Mouse (Mus musculus) neural tube, embryonic 15.5 days (tissue): ENCODE measurements around the gene Plekha5. TPM values are rescaled to one million over a fixed set of nuclear protein-coding genes. Genes with fewer than 3 reads are reported as not detected.

Experiments used
- ATAC-seq: fragments of 200-750 bp; cut with Nextera tagmentation; 2 replicates; pipeline ENCODE4 v1.8.0; 2017; ENCODE audit warnings: mild to moderate bottlenecking, moderate TSS enrichment, moderate library complexity; ENCODE audit not compliant: low FRiP score
- H3K27ac ChIP-seq: fragments of 300-500 bp; sonication (generic); replicated peaks from 2 replicates; pipeline ENCODE4 v1.5.1; 2015; ENCODE audit warnings: mild to moderate bottlenecking, inconsistent platforms
- H3K27me3 ChIP-seq: fragments of 300-500 bp; sonication (generic); replicated peaks from 2 replicates; pipeline ENCODE4 v1.6.1; 2015; ENCODE audit warnings: inconsistent platforms
- H3K36me3 ChIP-seq: fragments of 300-500 bp; sonication (generic); 2 replicates; pipeline ENCODE4 v1.6.1; 2015; ENCODE audit warnings: inconsistent platforms
- H3K4me1 ChIP-seq: fragments of 300-500 bp; sonication (generic); 2 replicates; pipeline ENCODE4 v1.6.1; 2015; ENCODE audit warnings: inconsistent platforms
- H3K4me2 ChIP-seq: fragments of 300-500 bp; sonication (generic); 2 replicates; pipeline ENCODE4 v1.6.1; 2015; ENCODE audit warnings: inconsistent platforms, mild to moderate bottlenecking, moderate library complexity
- H3K4me3 ChIP-seq: fragments of 300-500 bp; sonication (generic); replicated peaks from 2 replicates; pipeline ENCODE4 v1.5.1; 2015; ENCODE audit warnings: mild to moderate bottlenecking, inconsistent platforms
- H3K9ac ChIP-seq: fragments of 300-500 bp; sonication (generic); replicated peaks from 2 replicates; pipeline ENCODE4 v1.6.1; 2015; ENCODE audit warnings: mild to moderate bottlenecking, inconsistent platforms
- H3K9me3 ChIP-seq: fragments of 300-500 bp; sonication (generic); replicated peaks from 2 replicates; pipeline ENCODE4 v1.6.1; 2016; ENCODE audit warnings: inconsistent platforms
- WGBS: fragments of 180-500 bp; shearing (Covaris S2); methylation state at CpG from one replicate; pipeline ENCODE4 v1.1.7; 2015; ENCODE audit warnings: mixed read lengths; 5-methylcytosine and 5-hydroxymethylcytosine counted together
- polyA plus RNA-seq: library from polyadenylated mRNA; unstranded; fragments of >200 nt; fragmentation: Nextera tagmentation; extraction: Ambion mirVana; gene quantifications from 2 replicates; pipeline ENCODE4 v1.2.1, GENCODE M21; 2015

Plekha5 gene
- polyA plus RNA-seq, 1 experiment from 2014 or later, result 33.9 TPM

DNA sequence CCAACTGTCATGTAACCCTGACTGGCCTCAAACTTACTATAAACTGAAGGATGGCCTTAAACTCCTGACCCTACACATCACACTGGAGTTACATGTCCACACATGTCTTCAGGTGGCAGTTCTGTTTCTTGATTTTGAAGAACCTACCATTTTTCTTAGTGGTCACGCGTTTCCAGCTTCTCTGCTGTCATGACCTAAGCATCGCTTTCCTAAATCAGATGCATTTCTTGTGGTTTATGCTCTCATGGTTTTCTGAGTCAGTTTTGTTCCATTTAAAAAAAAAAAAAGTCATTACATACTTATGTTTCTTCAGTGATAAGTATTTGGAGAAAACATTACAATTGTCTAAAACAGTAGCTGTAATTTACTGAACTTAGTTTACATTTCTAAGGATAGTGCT, 118.1 kb downstream of the Plekha5 start:
- peaks cover 7% of the 10 kb centered on the region for H3K4me1 ChIP-seq
- H3K27ac ChIP-seq, result no peak overlapping the region
- 95% methylated on average over 3 of the region's 3 CpGs for WGBS
- peaks cover 40% of the 10 kb centered on the region for H3K36me3 ChIP-seq
- no peaks in the 10 kb centered on the region for H3K9me3 ChIP-seq
- no peaks in the 10 kb centered on the region for H3K27me3 ChIP-seq
- no peak overlapping the region for H3K9ac ChIP-seq
- no peak overlapping the region for H3K4me2 ChIP-seq
- no peak for ATAC-seq
- no peak overlapping the region for H3K4me3 ChIP-seq

DNA sequence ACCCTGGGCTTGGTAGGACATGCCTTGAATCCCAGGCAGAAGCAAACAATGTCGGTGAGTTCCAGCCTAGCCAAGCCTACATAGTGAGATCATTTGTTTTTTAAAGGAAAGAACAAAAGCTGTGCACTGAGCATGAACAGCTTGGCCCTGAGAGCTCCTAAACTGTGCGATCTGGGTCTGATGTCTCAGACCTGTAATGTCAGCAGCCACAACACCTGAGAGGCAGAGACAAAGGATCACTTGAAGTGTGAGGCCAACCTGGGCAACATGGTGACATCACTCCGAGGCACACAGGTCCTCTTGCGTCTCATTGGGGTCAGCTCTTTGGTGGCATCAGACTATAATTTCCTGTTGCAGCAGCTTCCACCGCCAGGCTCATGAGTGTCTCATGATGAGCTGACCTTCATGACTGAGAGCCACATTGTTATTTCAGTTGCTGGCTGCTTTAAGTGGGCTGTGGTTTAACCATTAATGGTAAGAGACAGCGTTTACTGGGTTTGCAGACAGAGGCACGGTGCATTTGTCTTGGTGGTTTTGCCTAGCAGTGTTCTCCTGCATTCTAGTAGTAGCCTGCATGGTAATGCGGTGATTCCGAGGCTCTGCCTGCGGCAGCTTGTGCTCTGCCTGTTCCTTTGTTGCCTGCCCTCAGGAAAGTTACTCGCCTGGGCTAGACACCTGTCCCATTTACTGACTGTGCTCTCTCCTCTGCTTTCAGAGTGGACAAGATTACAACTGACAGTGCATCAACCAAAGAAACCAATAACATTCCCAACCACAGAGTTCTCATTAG, 119.3 kb downstream of the Plekha5 start:
- peaks cover 40% of the 10 kb centered on the region for H3K36me3 ChIP-seq
- no peak overlapping the region for H3K4me3 ChIP-seq
- H3K9me3 ChIP-seq, result no peaks in the 10 kb centered on the region
- no peak overlapping the region for H3K9ac ChIP-seq
- WGBS, result 87% methylated on average over 11 of the region's 11 CpGs
- no peak overlapping the region for H3K27ac ChIP-seq
- no peaks in the 10 kb centered on the region for H3K27me3 ChIP-seq
- ATAC-seq, result no peak
- no peak overlapping the region for H3K4me2 ChIP-seq
- peaks cover 10% of the 10 kb centered on the region for H3K4me1 ChIP-seq

DNA sequence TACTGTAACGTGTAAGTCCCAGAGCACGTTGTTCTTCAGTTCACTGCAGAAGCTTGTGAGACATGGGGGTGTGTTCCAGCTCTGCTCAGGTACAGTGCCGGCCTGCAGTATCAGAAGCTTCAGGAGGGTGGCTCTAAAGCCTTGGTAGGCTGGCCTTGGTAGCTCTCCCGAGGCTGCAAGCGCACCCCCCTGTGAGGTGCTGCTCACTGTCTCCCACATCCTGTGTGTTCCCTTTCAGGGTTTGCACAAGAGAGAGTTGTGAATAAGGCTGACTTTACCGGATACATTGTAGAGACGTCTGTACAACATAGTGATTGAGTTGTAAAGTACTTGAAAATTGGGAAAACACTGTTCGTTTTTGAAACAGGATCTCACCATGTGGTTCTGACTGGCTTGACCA, 122.2 kb downstream of the Plekha5 start:
- Histone ChIP-seq H3K4me3 (no peak overlapping the region), H3K4me1 (peaks cover 10% of the 10 kb centered on the region), H3K27ac (no peak overlapping the region), H3K9ac (no peak overlapping the region), H3K9me3 (no peaks in the 10 kb centered on the region), H3K27me3 (no peaks in the 10 kb centered on the region), H3K36me3 (peaks cover 35% of the 10 kb centered on the region), H3K4me2 (no peak overlapping the region)
- ATAC-seq, result no peak
- 86% methylated on average over 8 of the region's 8 CpGs for WGBS

GRCm38 (mm10) chr6:140546648-140547201, 122.9 kb downstream of the Plekha5 start:
- peaks cover 40% of the 10 kb centered on the region for H3K36me3 ChIP-seq
- no peak overlapping the region for H3K4me3 ChIP-seq
- no peak for ATAC-seq
- WGBS, result 66% methylated on average over 12 of the region's 12 CpGs
- no peak overlapping the region for H3K27ac ChIP-seq
- peaks cover 10% of the 10 kb centered on the region for H3K4me1 ChIP-seq
- H3K4me2 ChIP-seq, result no peak overlapping the region
- H3K9ac ChIP-seq, result no peak overlapping the region
- H3K9me3 ChIP-seq, result no peaks in the 10 kb centered on the region
- H3K27me3 ChIP-seq, result no peaks in the 10 kb centered on the region

GRCm38 (mm10) chr6:140547203-140547944, 123.5 kb downstream of the Plekha5 start:
- no peak overlapping the region; the same call in 1 of the 2 replicates for H3K27ac ChIP-seq
- H3K9ac ChIP-seq, result no peak overlapping the region
- no peak for ATAC-seq
- H3K9me3 ChIP-seq, result no peaks in the 10 kb centered on the region
- H3K27me3 ChIP-seq, result no peaks in the 10 kb centered on the region
- peaks cover 10% of the 10 kb centered on the region for H3K4me1 ChIP-seq
- peaks cover 46% of the 10 kb centered on the region for H3K36me3 ChIP-seq
- H3K4me2 ChIP-seq, result no peak overlapping the region
- WGBS, result 67% methylated on average over 11 of the region's 11 CpGs
- no peak overlapping the region for H3K4me3 ChIP-seq

- no peak overlapping the region for H3K4me2 ChIP-seq
- H3K36me3 ChIP-seq, result peaks cover 53% of the 10 kb centered on the region
- no peak overlapping the region for H3K9ac ChIP-seq
- peaks cover 10% of the 10 kb centered on the region for H3K4me1 ChIP-seq
- WGBS, result 68% methylated on average over 5 of the region's 5 CpGs
- no peak for ATAC-seq
- H3K4me3 ChIP-seq, result no peak overlapping the region
- H3K27me3 ChIP-seq, result no peaks in the 10 kb centered on the region
- H3K27ac ChIP-seq, result no peak overlapping the region
- no peaks in the 10 kb centered on the region for H3K9me3 ChIP-seq
Observed at GRCm38 (mm10) chr6:140548082-140548769, 124.4 kb downstream of the Plekha5 start.

- ATAC-seq, result no peak
- Histone ChIP-seq H3K9me3 (no peaks in the 10 kb centered on the region), H3K36me3 (peaks cover 41% of the 10 kb centered on the region), H3K4me2 (no peak overlapping the region), H3K27me3 (no peaks in the 10 kb centered on the region), H3K4me3 (no peak overlapping the region), H3K9ac (no peak overlapping the region), H3K4me1 (peaks cover 10% of the 10 kb centered on the region), H3K27ac (no peak overlapping the region)
- WGBS, result 84% methylated on average over 13 of the region's 13 CpGs
Observed at GRCm38 (mm10) chr6:140550741-140551140, 126.9 kb downstream of the Plekha5 start.

DNA sequence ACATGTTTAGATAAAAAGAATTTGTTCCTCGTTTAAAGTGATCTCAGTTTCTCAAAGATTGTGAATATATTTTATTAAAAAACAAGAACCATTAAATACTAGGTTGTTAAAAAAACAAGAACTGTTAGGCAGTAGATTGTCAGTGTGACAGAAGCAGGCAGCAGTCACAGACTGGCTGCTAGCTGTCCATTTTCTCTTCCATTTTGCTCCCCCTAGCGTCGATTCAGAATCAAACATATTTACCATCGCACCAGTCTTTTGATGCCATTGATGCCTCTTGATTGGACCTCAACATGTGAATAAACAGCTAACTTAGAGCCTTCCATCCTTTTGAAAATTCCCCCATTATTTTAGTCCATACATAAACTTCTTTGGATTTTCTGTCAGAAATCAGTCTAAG, 130.4 kb downstream of the Plekha5 start:
- no peak for ATAC-seq
- WGBS, result 75% methylated on average over 4 of the region's 4 CpGs
- no peak overlapping the region for H3K4me3 ChIP-seq

DNA sequence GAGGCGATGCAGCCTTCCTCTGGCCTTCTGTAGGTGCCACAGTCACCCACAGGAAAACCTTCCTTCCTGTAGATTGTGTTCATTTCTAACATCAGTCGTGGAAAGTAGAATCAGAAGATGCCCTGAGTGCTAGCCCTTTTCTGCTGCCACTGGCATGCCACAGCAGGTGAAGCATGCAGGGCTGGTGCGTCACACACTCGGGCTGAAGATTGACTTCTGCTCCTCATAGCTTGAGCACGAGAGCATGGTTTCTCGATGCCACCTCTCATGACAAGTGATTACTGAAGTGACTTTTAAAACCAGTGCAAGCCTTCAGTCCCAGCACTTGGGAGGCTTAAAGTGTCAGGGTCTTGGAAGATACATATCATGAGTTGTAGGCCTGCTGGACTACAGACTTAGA, 135.6 kb downstream of the Plekha5 start:
- no peaks in the 10 kb centered on the region for H3K4me1 ChIP-seq
- no peak overlapping the region for H3K27ac ChIP-seq
- no peaks in the 10 kb centered on the region for H3K9me3 ChIP-seq
- H3K4me2 ChIP-seq, result no peak overlapping the region
- H3K4me3 ChIP-seq, result no peak overlapping the region
- H3K36me3 ChIP-seq, result peaks cover 18% of the 10 kb centered on the region; the same call in 1 of the 2 replicates
- no peak for ATAC-seq
- 92% methylated on average over 6 of the region's 6 CpGs for WGBS
- H3K9ac ChIP-seq, result no peak overlapping the region
- H3K27me3 ChIP-seq, result no peaks in the 10 kb centered on the region

More for the DNA sequence above, 130.4 kb downstream of the Plekha5 start:
- Histone ChIP-seq H3K27ac (no peak overlapping the region), H3K27me3 (no peaks in the 10 kb centered on the region), H3K36me3 (peaks cover 37% of the 10 kb centered on the region), H3K4me2 (no peak overlapping the region), H3K9me3 (no peaks in the 10 kb centered on the region), H3K4me1 (no peaks in the 10 kb centered on the region), H3K9ac (no peak overlapping the region)

- Histone ChIP-seq H3K4me1 (no peaks in the 10 kb centered on the region), H3K9me3 (no peaks in the 10 kb centered on the region), H3K9ac (no peak overlapping the region), H3K4me2 (no peak overlapping the region), H3K36me3 (peaks cover 16% of the 10 kb centered on the region; the same call in 1 of the 2 replicates), H3K27me3 (no peaks in the 10 kb centered on the region), H3K4me3 (no peak overlapping the region), H3K27ac (no peak overlapping the region)
- ATAC-seq, result no peak
- WGBS, result 91% methylated on average over 9 of the region's 9 CpGs
Observed at GRCm38 (mm10) chr6:140561151-140561916, 137.5 kb downstream of the Plekha5 start.
